Mouse (Mus musculus) T-helper 17 cell (primary cell): ENCODE measurements around the gene Rps6ka3.

Experiments
- in situ Hi-C, 2 experiments: fragments of 300-600 bp; cut with MboI, MseI; formaldehyde crosslinking; loops; 1 replicate in 1 of 2; 2 replicates in 1 of 2; pipeline ENCODE4 v1.15.1; 2025; ENCODE audit warnings: high pct_unique_total_duplicates in 2 of 2

Rps6ka3 gene

GRCm38 (mm10) chrX:159210007-159210406 is at the start of gene Rps6ka3:
TSS of gene Rps6ka3 (plus strand) at chrX:159210307.
- in situ Hi-C loops, result loop anchor here in 1 of 2 experiments (10.0 kb wide), 1 partner anchor 545 kb away; no protein-coding TSS in a partner anchor

GRCm38 (mm10) chrX:159169200-159169599 is 40.9 kb upstream of the Rps6ka3 start:
- in situ Hi-C loops, result no loop called here

- in situ Hi-C loops, result no loop called here
These were observed 38.5 kb upstream of the Rps6ka3 start for GRCm38 (mm10) chrX:159171579-159171978.

GRCm38 (mm10) chrX:159191581-159191980 is 18.5 kb upstream of the Rps6ka3 start:
- in situ Hi-C loops, result loop anchor here in 1 of 2 experiments (5.0 to 10.0 kb wide), 3 partner anchors 51 to 1717 kb away; partner anchors contain the start of gene Rs1

- in situ Hi-C loops, result loop anchor here in 1 of 2 experiments (10.0 kb wide), 2 partner anchors 1565 to 1725 kb away; partner anchors contain the start of gene Rs1
These were observed 10.6 kb upstream of the Rps6ka3 start for GRCm38 (mm10) chrX:159199495-159199894.

- in situ Hi-C loops, result no loop called here
These were observed 10.0 kb upstream of the Rps6ka3 start for GRCm38 (mm10) chrX:159200101-159200500.

- in situ Hi-C loops, result loop anchor here in 1 of 2 experiments (10.0 kb wide), 1 partner anchor 546 kb away; no protein-coding TSS in a partner anchor
These were observed 931 bp downstream of the Rps6ka3 start for GRCm38 (mm10) chrX:159210892-159211583.

GRCm38 (mm10) chrX:159215253-159215652 is 5.1 kb downstream of the Rps6ka3 start:
- in situ Hi-C loops, result loop anchor here in 1 of 2 experiments (10.0 kb wide), 1 partner anchor 550 kb away; no protein-coding TSS in a partner anchor

GRCm38 (mm10) chrX:159222474-159222873 is 12.4 kb downstream of the Rps6ka3 start:
- in situ Hi-C loops, result no loop called here

- in situ Hi-C loops, result no loop called here
These were observed 27.2 kb downstream of the Rps6ka3 start for GRCm38 (mm10) chrX:159237275-159237674.

GRCm38 (mm10) chrX:159254001-159254884 is 44.1 kb downstream of the Rps6ka3 start:
- in situ Hi-C loops, result loop anchor here in 1 of 2 experiments (10.0 kb wide), 1 partner anchor 189 kb away; no protein-coding TSS in a partner anchor

GRCm38 (mm10) chrX:159255123-159255978 is 45.2 kb downstream of the Rps6ka3 start:
- in situ Hi-C loops, result loop anchor here in 1 of 2 experiments (10.0 kb wide), 1 partner anchor 191 kb away; no protein-coding TSS in a partner anchor

- in situ Hi-C loops, result loop anchor here in 1 of 2 experiments (10.0 kb wide), 1 partner anchor 191 kb away; no protein-coding TSS in a partner anchor
These were observed 46.1 kb downstream of the Rps6ka3 start for GRCm38 (mm10) chrX:159256040-159256852.

GRCm38 (mm10) chrX:159256921-159257421 is 46.9 kb downstream of the Rps6ka3 start:
- in situ Hi-C loops, result loop anchor here in 1 of 2 experiments (10.0 kb wide), 1 partner anchor 192 kb away; no protein-coding TSS in a partner anchor

- in situ Hi-C loops, result loop anchor here (5.0 kb wide), 2 partner anchors 77 to 222 kb away; no protein-coding TSS in a partner anchor
These were observed 54.6 kb downstream of the Rps6ka3 start for GRCm38 (mm10) chrX:159264681-159265080.

GRCm38 (mm10) chrX:159269072-159269471 is 59.0 kb downstream of the Rps6ka3 start:
- in situ Hi-C loops, result loop anchor here (5.0 kb wide), 2 partner anchors 82 to 227 kb away; no protein-coding TSS in a partner anchor

GRCm38 (mm10) chrX:159286765-159287164 is 76.7 kb downstream of the Rps6ka3 start:
- in situ Hi-C loops, result no loop called here

- in situ Hi-C loops, result no loop called here
These were observed 85.8 kb downstream of the Rps6ka3 start for GRCm38 (mm10) chrX:159295879-159296278.
